Mouse (Mus musculus) left cerebral cortex, adult 8-10 months (tissue): ENCODE results near the gene Trnau1ap. TPM values are rescaled to one million over a fixed set of nuclear protein-coding genes. Genes with fewer than 3 reads are reported as not detected.

ENCODE experiments used
- total RNA-seq, 4 experiments: library from RNA; stranded (reverse); gene quantifications; 2 replicates each; pipeline ENCODE4 v1.2.4; 2022

Trnau1ap gene
- total RNA-seq, 4 experiments from 2014 or later = 20.6 to 30.6 (median 29.0) TPM

Other genes starting within 250 kb of the Trnau1ap start
- 10 to 100 TPM; 17.7 to 22.3 (median 21.3) TPM for gene Oprd1, start 185.1 kb downstream of the Trnau1ap start, total RNA-seq
- 10 to 100 TPM; 40.1 to 43.4 (median 41.4) TPM for gene Ythdf2, start 117.2 kb downstream of the Trnau1ap start, total RNA-seq
- 10 to 100 TPM; 18.9 to 24.7 (median 20.2) TPM for gene Gmeb1, start 67.9 kb downstream of the Trnau1ap start, total RNA-seq
- 10 to 100 TPM; 15.7 to 22.4 (median 20.4) TPM for gene Taf12, start 55.2 kb downstream of the Trnau1ap start, total RNA-seq
- 1 to 10 TPM; 1.5 to 3.3 (median 2.3) TPM for gene Rab42, start 26.2 kb downstream of the Trnau1ap start, total RNA-seq
- 10 to 100 TPM; 12.0 to 15.5 (median 14.2) TPM for gene Rcc1, start 24.1 kb upstream of the Trnau1ap start, total RNA-seq
- gene Phactr4, start 93.0 kb upstream of the Trnau1ap start, total RNA-seq = 10 to 100 TPM in 2 of 4 experiments, 1 to 10 TPM in 2; 8.9 to 14.6 (median 11.9) TPM
- gene Med18, start 134.4 kb upstream of the Trnau1ap start, total RNA-seq = 10 to 100 TPM in 2 of 4 experiments, 1 to 10 TPM in 2; 9.2 to 12.0 (median 9.8) TPM
- gene Sesn2, start 181.0 kb upstream of the Trnau1ap start, total RNA-seq = 10 to 100 TPM in 2 of 4 experiments, 1 to 10 TPM in 2; 9.7 to 12.3 (median 10.1) TPM
- 100 to 1,000 TPM; 377 to 510 (median 435) TPM for gene Atpif1, start 204.1 kb upstream of the Trnau1ap start, total RNA-seq
- 100 to 1,000 TPM in 2 of 4 experiments, 10 to 100 TPM in 2; 97.8 to 114 (median 101) TPM for gene Dnajc8, start 206.0 kb upstream of the Trnau1ap start, total RNA-seq
- gene Ptafr, start 234.5 kb upstream of the Trnau1ap start, total RNA-seq = 1 to 10 TPM; 1.1 to 3.0 (median 1.8) TPM